Mouse (Mus musculus) ES-E14 (cell line): ENCODE data around the gene Thrb.

ENCODE experiments used
- CHD2 ChIP-seq: IDR thresholded peaks from 2 replicates; pipeline ENCODE4 v1.6.1; 2014; ENCODE audit warnings: mild to moderate bottlenecking, low read depth, low read length, inconsistent platforms
- HCFC1 ChIP-seq: IDR thresholded peaks from 2 replicates; pipeline ENCODE4 v1.6.1; 2012; ENCODE audit warnings: low read length, inconsistent platforms, borderline replicate concordance; ENCODE audit not compliant: insufficient read depth
- ZC3H11A ChIP-seq: IDR thresholded peaks from 2 replicates; pipeline ENCODE4 v1.6.1; 2012; ENCODE audit warnings: low read depth, mild to moderate bottlenecking, inconsistent platforms, low read length, borderline replicate concordance
- ZNF384 ChIP-seq: IDR thresholded peaks from 2 replicates; pipeline ENCODE4 v1.6.1; 2012; ENCODE audit warnings: low read depth, low read length, inconsistent platforms

DNA sequence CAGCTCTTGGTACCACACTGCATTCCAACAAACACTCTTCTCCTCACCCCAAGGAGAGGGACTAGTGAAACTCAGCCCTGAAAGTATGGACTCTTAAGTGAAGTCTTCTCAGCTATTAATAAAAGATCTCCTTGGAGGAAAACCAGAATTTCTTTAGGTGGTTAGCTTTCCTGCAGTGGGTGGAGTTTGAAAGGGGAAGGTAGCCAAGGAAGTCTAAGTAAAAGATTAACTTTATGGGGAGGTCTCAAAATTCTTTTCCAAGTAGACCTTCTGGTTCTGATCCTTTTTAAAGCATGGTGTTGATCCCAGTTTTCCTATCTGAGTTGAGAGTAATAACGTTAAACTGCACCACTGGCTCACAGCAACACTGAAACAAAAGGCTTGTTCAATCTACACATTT lies 31.2 kb downstream of the Thrb start:
- TF ChIP-seq ZNF384 (no peak), ZC3H11A (no peak), CHD2 (no peak), HCFC1 (no peak)
